Mouse (Mus musculus): Measurements from ENCODE around the gene Rnf121. TPM values are rescaled to one million over a fixed set of nuclear protein-coding genes. Genes with fewer than 3 reads are reported as not detected.

Rnf121 gene
- polyA plus RNA-seq, 1 experiment, result 55.8 TPM

DNA sequence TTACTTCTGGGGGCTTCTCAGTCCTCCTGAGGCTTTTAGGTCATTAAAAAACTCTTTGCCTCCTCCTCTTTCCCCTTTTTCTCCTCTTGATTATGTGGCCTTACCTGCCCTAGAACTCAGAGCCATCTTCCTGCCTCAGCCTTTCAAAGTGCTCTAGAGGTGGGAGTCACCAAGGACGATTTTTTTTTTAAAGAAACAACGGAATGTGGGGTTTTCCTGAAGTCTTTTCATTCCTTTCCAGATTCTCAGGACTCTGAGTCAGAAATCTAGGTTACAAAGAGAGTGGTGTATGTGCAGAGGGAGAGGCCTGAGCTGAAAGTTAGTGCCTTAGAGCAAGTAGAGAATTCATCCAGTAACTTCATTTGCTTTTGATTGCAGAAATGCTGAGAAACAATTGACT, 93.5 kb downstream of the Rnf121 start:
- Histone ChIP-seq H3K79me2 (ENCODE audit: control insufficient read depth, insufficient read depth) (peaks cover 88% of the 10 kb centered on the region), H3K4me3 (ENCODE audit: insufficient read depth, poor library complexity, severe bottlenecking) (peak overlapping the region; percentile 35), H3K27me3 (ENCODE audit: control insufficient read depth, insufficient read depth, insufficient read length) (no peaks in the 10 kb centered on the region), H3K79me3 (ENCODE audit: low read depth) (peaks cover 79% of the 10 kb centered on the region), H3ac (ENCODE audit: control insufficient read depth, insufficient read length, low read depth) (no peak overlapping the region), H3K36me3 (ENCODE audit: control insufficient read depth, insufficient read depth) (peaks cover 6% of the 10 kb centered on the region)
- TF ChIP-seq MYOD1 (IDR thresholded peaks at IDR 0.05; ENCODE audit: control insufficient read depth, insufficient read length, low read depth), result no peak
- TF ChIP-seq CEBPB (IDR thresholded peaks at IDR 0.05; ENCODE audit: low read depth), result no peak
- TF ChIP-seq MAX (IDR thresholded peaks at IDR 0.05), result no peak

DNA sequence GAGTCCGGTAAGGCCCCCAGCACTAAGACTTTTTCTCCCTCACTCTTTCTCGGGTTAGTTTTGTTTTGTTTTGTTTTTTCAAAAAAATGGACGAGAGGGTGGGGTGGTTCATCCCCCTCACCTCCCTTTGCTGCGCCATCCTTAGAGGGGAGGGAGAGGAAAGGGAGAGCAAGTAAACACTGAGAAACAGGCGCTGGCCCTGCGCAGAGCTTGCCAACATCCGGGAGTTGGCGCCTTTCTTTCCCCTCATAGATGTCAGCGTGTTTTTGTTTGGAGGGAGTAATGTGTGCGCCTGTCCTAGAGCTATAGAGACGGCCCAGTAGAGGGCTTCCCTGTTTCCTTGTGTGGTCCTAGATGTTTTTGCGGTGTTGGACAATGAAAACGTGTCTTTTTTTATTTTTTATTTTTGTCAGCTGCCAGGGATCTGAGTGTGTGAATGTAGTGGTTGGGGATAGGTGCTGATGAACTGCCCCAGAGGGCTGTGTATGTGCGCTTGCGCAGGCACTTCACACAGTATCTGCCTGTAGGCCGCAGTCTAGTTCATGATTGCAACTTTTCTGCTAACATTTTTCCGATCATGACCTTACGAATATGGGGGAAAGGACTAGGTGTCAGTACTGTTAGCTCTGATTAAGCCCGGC, 94.3 kb downstream of the Rnf121 start:
- TF ChIP-seq USF1 (IDR thresholded peaks at IDR 0.05; ENCODE audit: low read depth), result no peak
- TF ChIP-seq MYOD1 (IDR thresholded peaks at IDR 0.05; ENCODE audit: control insufficient read depth, insufficient read length, low read depth), result no peak
- TF ChIP-seq CTCF (IDR thresholded peaks at IDR 0.05; ENCODE audit: control insufficient read depth, insufficient read depth, insufficient read length), result no peak
- no peak for TF ChIP-seq FOSL1 (IDR thresholded peaks at IDR 0.05; ENCODE audit: insufficient read depth, low read length, poor library complexity, severe bottlenecking)
- peak; percentile 34 for TF ChIP-seq MAX (IDR thresholded peaks at IDR 0.05)
- Histone ChIP-seq H3K79me2 (ENCODE audit: control insufficient read depth, insufficient read depth) (peaks cover 88% of the 10 kb centered on the region), H3K36me3 (ENCODE audit: control insufficient read depth, insufficient read depth) (peaks cover 6% of the 10 kb centered on the region), H3K79me3 (ENCODE audit: low read depth) (peaks cover 81% of the 10 kb centered on the region), H3ac (ENCODE audit: control insufficient read depth, insufficient read length, low read depth) (peak overlapping the region; percentile 58), H3K4me3 (ENCODE audit: insufficient read depth, poor library complexity, severe bottlenecking) (peak overlapping the region; percentile 35), H3K27me3 (ENCODE audit: control insufficient read depth, insufficient read depth, insufficient read length) (no peaks in the 10 kb centered on the region)

DNA sequence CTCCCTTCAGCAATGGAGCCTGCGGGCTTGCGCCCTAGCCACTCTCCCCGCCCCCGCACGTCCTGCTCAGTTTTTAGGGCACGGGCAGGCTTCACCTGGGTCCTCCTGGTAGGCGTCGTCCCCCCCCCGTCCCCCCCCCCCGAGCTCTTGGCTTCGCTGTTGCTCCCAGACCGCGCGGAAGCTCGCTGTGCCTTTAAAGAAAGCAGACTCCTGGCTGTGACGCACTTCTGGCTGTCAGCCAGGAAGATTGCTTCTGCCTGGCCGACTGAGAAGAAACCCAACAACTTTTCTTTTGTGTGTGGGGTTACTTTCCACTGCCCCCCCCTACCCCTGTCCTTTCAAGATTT, 94.9 kb downstream of the Rnf121 start:
- Histone ChIP-seq H3K4me3 (ENCODE audit: insufficient read depth, poor library complexity, severe bottlenecking) (peak overlapping the region; percentile 35), H3ac (ENCODE audit: control insufficient read depth, insufficient read length, low read depth) (peak overlapping the region; percentile 76), H3K27me3 (ENCODE audit: control insufficient read depth, insufficient read depth, insufficient read length) (no peaks in the 10 kb centered on the region), H3K79me2 (ENCODE audit: control insufficient read depth, insufficient read depth) (peaks cover 87% of the 10 kb centered on the region), H3K79me3 (ENCODE audit: low read depth) (peaks cover 76% of the 10 kb centered on the region), H3K36me3 (ENCODE audit: control insufficient read depth, insufficient read depth) (peaks cover 5% of the 10 kb centered on the region)
- TF ChIP-seq MAX (IDR thresholded peaks at IDR 0.05), result no peak
- no peak for TF ChIP-seq FOSL1 (IDR thresholded peaks at IDR 0.05; ENCODE audit: insufficient read depth, low read length, poor library complexity, severe bottlenecking)
- TF ChIP-seq MYOD1 (IDR thresholded peaks at IDR 0.05; ENCODE audit: control insufficient read depth, insufficient read length, low read depth), result no peak
- TF ChIP-seq USF1 (IDR thresholded peaks at IDR 0.05; ENCODE audit: low read depth), result no peak
- no peak for TF ChIP-seq CTCF (IDR thresholded peaks at IDR 0.05; ENCODE audit: control insufficient read depth, insufficient read depth, insufficient read length)
- TF ChIP-seq CEBPB (IDR thresholded peaks at IDR 0.05; ENCODE audit: low read depth), result no peak
- no peak for TF ChIP-seq MYOG (IDR thresholded peaks at IDR 0.05; ENCODE audit: control insufficient read depth, extremely low read depth, insufficient read length)

DNA sequence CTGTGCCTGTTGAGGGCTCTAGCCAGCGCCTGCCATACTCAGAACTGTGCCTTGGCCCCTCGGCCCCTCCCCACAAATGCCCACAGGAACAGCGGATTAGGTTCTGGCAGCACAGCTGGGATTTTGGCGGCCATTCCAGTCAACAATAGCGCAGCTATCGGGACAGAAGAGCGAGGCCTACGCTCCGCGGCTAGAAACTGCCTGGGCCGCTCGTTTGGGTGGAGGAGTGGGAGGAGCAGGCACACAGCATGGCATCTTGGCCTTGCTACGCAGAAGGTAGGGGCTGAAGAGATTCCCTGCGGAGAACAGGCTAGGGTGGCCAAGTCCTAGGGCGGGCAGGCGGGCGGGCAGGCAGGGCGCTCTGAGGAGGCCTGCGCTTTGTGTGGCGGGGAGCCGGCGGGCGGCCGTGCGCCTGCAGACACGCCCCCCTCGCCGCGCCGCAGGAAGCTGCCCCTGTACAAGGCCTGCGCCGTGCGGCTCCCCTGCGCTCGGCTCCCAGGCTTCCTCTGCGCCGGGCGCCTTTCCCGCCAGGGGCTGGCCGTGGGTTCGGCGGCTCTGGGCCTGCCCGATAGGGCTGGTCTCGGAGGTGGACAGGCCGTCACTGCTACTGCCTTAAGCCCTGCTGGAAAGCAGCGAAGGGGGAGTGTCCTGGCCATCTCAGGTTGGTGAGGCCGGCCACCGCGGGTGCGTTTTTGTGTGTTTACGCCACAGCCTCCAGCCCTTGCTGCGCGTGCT, 95.4 kb downstream of the Rnf121 start:
- no peak for TF ChIP-seq MYOG (IDR thresholded peaks at IDR 0.05; ENCODE audit: control insufficient read depth, extremely low read depth, insufficient read length)
- TF ChIP-seq MAX (IDR thresholded peaks at IDR 0.05), result peak; percentile 36
- H3ac ChIP-seq (ENCODE audit: control insufficient read depth, insufficient read length, low read depth), result peak overlapping the region; percentile 76
- H3K79me3 ChIP-seq (ENCODE audit: low read depth), result peaks cover 71% of the 10 kb centered on the region
- H3K79me2 ChIP-seq (ENCODE audit: control insufficient read depth, insufficient read depth), result peaks cover 87% of the 10 kb centered on the region
- H3K36me3 ChIP-seq (ENCODE audit: control insufficient read depth, insufficient read depth), result no peaks in the 10 kb centered on the region
- H3K27me3 ChIP-seq (ENCODE audit: control insufficient read depth, insufficient read depth, insufficient read length), result no peaks in the 10 kb centered on the region
- peak overlapping the region; percentile 35 for H3K4me3 ChIP-seq (ENCODE audit: insufficient read depth, poor library complexity, severe bottlenecking)

Other genes with a start within 250 kb of the Rnf121 start
- gene Phox2a, start 247.2 kb downstream of the Rnf121 start, polyA plus RNA-seq (2012; fragmentation: generic; extraction: Trizol), result 0.05 TPM
- gene Inppl1, start 227.2 kb downstream of the Rnf121 start, polyA plus RNA-seq (2012; fragmentation: generic; extraction: Trizol), result 116 TPM
- gene Folr2, start 208.3 kb downstream of the Rnf121 start, polyA plus RNA-seq (2012; fragmentation: generic; extraction: Trizol), result 0.08 TPM
- 85.0 TPM for gene Anapc15, start 201.8 kb downstream of the Rnf121 start, polyA plus RNA-seq (2012; fragmentation: generic; extraction: Trizol)
- 0.67 TPM for gene Folr1, start 194.7 kb downstream of the Rnf121 start, polyA plus RNA-seq (2012; fragmentation: generic; extraction: Trizol)
- gene Lamtor1, start 159.6 kb downstream of the Rnf121 start, polyA plus RNA-seq (2012; fragmentation: generic; extraction: Trizol), result 200 TPM
- gene Tomt, start 159.1 kb downstream of the Rnf121 start, polyA plus RNA-seq (2012; fragmentation: generic; extraction: Trizol), result 0.12 TPM
- gene Lrrc51, start 131.6 kb downstream of the Rnf121 start, polyA plus RNA-seq (2012; fragmentation: generic; extraction: Trizol), result 1.7 TPM
- 80.4 TPM for gene Numa1, start 131.4 kb downstream of the Rnf121 start, polyA plus RNA-seq (2012; fragmentation: generic; extraction: Trizol)
- gene Il18bp, start 46.8 kb downstream of the Rnf121 start, polyA plus RNA-seq (2012; fragmentation: generic; extraction: Trizol), result 0.95 TPM
- gene Xndc1, start within 50 bp of the Rnf121 start, polyA plus RNA-seq (2012; fragmentation: generic; extraction: Trizol), result 13.2 TPM
- 0.16 TPM for gene Xntrpc, start 244 bp upstream of the Rnf121 start, polyA plus RNA-seq (2012; fragmentation: generic; extraction: Trizol)
- not detected for gene Trpc2, start 17.6 kb upstream of the Rnf121 start, polyA plus RNA-seq (2012; fragmentation: generic; extraction: Trizol)
- 0.05 TPM for gene Art1, start 36.3 kb upstream of the Rnf121 start, polyA plus RNA-seq (2012; fragmentation: generic; extraction: Trizol)
- gene Art5, start 44.0 kb upstream of the Rnf121 start, polyA plus RNA-seq (2012; fragmentation: generic; extraction: Trizol), result not detected
- gene Chrna10, start 51.4 kb upstream of the Rnf121 start, polyA plus RNA-seq (2012; fragmentation: generic; extraction: Trizol), result 0.01 TPM
- gene Nup98, start 144.7 kb upstream of the Rnf121 start, polyA plus RNA-seq (2012; fragmentation: generic; extraction: Trizol), result 23.0 TPM
- 22.6 TPM for gene Pgap2, start 144.7 kb upstream of the Rnf121 start, polyA plus RNA-seq (2012; fragmentation: generic; extraction: Trizol)
- gene Rhog, start 190.6 kb upstream of the Rnf121 start, polyA plus RNA-seq (2012; fragmentation: generic; extraction: Trizol), result 95.1 TPM
- 8.6 TPM for gene Stim1, start 202.3 kb upstream of the Rnf121 start, polyA plus RNA-seq (2012; fragmentation: generic; extraction: Trizol)